Mouse (Mus musculus): Measurements from ENCODE around the gene Igsf21.

The Igsf21 gene

DNA sequence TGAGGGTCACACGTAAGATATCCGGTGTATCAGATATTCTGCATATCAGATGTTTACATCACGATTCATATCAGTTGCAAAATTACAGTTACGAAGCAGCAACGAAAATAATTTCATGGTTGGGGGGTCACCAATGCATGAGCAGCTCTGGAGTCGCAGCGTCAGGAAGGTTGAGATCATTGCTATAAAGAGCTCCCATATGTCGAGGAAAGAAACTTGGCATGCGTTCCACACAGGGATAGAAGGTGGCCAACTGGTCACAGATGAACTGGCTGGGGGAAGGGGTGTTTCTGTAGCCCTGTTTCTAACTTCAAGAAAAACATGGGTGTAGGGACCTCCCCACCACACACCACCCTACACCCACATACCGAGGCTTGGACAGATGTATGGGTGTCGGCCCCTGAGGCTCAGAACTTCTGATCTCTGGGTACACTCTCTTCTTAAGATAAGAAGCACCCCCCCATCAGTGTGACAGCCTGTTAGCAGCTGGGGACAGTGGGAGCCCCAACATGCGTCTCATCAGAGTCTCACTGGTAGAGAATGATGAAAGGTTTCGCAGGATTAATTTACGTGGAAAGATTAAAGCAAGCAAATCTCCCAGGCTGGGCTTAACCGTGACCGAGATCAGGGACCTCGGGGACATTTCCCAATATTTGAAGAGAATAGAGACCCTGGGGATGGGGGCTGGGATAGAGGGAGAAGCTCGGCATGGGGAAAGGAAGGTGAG is 54.1 kb downstream of the Igsf21 start:
- DNase-seq: no peak

DNA sequence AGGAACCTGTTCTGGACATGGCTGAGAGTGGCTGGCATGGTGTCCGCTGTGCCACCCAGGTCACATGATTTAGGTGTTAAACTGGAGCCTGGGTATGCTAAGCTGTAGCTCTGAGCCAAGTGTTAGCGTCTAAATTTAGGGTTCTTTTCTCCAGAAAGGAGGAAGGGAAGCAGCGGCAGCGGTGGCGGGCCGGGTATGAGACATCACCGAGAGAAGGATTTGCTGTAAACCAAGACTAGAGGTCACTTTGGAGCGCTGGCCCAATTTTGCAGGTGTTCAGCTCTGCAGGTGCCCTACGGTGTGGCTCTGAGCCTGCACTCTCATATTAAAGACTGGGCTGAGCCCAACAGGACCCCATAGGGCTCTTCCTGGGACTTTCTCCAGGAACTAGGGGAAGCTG is 57.0 kb downstream of the Igsf21 start:
- DNase-seq: no peak

GRCm38 (mm10) chr4:140188626-140189025 is 58.0 kb downstream of the Igsf21 start:
- DNase-seq: peak; percentile 50

DNA sequence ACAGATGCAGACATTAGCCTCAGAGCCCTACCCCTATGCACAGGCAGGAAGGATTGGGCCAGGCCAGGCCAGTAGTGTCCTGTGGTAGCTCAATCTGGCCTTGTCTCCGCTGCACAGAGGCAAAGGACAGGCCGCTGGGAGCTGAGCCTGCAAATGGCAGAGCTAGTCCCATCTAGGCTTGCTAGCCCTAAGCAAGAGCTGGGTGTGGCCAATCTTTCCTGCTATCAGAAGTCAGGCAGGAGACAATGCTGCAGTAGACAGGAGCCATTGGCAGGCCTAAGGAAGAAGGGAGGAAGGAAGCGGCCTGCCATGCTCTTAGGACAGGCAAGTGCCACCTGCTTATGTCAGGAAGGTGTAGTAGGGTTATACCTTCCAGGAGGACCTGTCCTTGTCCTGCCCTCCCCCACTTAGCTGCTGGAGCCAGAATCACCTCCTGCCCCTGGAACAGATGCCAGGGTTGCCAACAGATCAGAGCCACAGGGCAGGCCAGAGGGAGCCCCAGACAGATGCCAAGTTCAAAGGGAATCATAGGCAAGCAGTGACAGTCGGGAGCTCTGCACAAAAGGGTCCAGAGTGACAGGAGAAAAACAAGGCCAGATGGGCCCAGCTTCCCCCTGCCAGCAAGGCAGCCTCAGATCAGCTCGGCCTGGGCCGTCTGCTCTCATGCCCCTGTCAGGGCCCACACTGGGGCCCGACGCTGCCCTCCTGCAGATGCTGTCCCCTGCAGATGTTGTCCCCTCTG is 59.0 kb downstream of the Igsf21 start:
- peak; percentile 28 for DNase-seq

DNA sequence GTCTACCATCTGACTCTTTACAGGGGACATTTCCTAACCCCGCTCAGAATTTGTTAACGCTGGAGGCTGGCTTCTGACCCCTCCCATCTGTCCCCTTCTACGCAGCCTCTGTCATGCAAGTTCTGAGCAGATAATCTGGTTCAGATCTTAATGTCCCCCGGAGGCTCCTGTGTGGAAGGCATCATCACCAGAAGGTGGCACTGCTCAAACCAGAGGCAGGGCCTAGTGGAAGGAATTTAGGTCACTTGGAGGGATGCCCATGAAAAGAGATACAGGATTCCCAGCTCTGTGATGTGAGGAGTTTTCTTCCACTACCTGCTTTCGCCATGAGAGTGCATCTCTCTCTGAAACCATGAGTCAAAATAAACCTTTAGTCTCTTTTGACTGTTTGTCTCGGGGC is 67.0 kb downstream of the Igsf21 start:
- DNase-seq: no peak

GRCm38 (mm10) chr4:140177055-140177454 is 69.5 kb downstream of the Igsf21 start:
- DNase-seq: no peak

DNA sequence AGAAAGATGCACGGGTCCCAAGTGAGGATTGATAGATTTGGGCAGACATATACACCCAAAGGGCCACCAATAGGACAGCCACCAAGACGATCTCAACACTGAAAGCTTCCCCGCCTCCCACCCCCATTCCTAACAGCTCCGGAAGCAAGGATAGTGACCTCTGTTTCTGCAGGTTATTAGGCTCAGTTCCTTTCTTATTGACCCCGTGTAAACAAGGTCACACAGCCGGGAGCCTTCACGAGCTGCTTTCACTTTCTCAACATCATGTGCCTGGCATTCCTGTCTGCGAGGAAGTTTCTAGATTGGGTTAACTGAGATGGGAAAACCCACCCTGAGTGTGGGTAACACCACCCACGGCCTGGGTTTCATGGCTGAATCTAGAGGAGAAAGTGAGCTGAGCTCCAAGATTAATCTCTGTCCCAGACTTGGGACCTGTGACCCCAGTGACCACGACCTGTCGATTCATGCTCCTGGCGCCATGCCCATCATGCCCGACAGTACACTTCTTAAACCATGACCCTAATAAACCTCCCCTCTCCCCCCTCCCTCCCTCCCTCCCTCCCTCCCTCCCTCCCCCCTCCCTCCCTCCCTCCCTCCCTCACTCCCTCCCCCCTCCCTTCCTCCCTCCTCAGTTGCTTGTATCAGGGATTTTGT is 72.7 kb downstream of the Igsf21 start:
- no peak for DNase-seq

DNA sequence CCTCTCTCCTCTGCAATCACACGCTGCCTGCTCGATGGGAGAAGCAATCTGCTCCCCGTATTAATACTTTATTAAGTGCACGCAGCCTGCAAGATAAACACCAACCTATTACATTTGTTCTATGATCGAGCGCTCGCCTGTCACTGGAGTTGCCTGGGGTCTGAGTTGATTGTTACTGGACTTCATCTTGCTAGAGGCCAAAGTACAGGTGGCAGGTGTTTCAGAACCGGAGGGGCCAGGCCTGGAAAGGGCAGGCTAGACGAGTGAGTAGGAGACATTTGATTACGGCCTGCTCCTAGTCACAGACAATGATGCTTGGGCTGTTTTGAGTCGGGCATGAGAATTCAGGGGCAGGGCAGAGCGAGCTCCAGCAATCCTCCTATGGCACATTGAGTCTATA is 73.5 kb downstream of the Igsf21 start:
- DNase-seq: no peak

- DNase-seq: no peak
These were observed 74.7 kb downstream of the Igsf21 start for GRCm38 (mm10) chr4:140171917-140172316.

GRCm38 (mm10) chr4:140171189-140171588 is 75.4 kb downstream of the Igsf21 start:
- no peak for DNase-seq

DNA sequence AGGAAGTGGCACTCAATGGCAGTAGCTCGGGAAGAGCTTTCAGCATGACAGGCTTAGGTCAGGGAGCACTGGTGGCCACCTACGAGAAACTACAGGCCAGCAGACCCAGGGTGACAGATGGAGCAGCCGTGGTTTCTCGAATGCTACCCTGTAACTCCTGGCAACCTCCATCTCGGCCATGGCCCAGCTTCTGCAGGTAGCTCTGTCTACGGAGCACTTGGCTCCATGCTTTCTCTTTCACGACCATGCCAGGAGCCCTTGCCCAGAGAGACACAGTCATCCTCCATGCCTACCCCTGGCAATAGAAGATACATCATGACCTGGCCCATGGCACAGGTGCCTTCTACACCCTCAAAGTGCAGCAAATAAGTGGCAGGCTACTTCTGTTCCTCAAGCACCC is 80.7 kb downstream of the Igsf21 start:
- no peak for DNase-seq

GRCm38 (mm10) chr4:140164662-140165061 is 81.9 kb downstream of the Igsf21 start:
- DNase-seq: no peak

DNA sequence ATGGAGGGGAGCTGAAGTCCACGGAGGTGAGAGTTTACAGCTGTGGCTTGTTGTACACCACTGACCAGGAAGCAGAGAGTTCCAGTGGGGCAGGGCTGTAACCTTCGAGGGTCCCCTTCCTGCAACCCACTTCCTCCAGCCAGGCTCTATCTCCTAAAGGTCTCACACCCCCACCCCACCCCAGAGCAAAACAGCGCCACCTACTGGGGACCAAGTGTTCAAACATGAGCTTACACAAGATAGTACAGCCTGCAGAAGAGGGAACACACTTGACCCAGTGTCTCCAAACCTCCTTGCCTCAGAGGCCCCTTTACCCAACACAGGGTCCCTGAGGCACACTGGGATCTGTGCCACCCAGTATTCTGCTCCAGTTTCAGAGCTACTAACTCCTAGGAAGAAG is 87.0 kb downstream of the Igsf21 start:
- peak; percentile 14 for DNase-seq

DNA sequence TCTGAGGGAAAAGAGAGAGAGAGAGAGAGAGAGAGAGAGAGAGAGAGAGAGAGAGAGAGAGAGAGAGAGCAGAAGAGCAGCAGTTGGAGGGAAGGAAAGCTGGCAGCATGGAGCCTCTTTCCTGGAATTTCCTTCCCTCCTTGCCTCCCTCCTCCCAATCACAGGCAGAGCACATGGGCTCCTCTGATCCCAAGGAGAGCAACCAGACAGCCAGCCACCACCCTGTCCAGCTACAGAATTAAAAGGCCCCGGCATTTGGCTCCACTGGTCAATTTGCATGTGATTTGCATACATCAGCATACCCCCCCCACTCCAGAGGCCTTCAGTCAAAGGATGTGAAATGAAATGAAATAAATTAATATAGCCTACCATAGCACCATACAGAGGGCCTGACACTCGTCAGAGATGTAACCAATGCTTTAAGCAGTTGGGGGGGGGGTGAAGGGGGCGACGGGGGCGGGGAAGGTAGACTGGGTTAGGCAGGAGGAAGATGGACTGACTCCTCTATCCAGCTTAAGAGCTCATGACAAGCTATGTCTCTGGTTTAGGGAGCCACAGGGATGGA is 91.6 kb downstream of the Igsf21 start:
- no peak for DNase-seq

DNA sequence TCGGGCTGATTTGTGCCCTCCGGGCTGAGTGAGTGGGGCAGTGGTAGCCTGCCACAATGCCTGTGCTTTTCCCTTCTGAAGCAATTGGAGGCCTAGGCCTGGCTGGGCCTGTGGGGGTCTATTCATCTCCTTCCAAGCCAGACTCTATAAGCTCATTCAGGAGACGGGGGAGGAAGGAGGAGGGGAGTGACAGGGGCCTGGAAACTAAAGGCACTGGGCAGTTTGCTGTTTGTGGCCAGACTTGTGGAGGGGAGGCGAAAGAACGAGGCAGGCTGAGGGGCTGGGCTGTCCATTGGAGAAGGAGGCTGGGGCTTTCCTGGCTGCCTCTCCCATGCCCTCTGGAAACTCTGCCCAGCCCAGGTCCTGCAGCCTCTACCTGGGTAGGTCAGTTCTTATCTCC is 92.1 kb downstream of the Igsf21 start:
- DNase-seq: no peak

DNA sequence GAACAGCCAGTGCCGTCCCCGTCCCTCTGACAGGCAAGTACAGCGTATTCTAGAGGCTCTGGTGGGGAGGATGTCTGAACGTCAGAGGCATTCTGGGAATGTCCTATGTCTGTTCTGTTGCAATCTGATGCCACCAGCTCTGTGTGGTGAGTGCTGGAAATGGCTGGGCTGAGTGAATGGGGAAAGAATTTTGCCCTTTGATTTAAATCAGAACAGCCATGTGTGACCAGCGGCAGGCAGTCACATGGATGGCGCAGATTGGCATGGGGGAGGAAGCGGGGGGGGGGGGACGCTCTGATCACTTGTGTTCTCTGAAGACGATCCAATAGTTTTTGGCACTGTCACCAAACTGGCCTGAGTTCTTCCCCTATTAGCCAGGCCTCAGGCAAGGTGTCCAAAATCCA is 92.9 kb downstream of the Igsf21 start:
- no peak for DNase-seq

GRCm38 (mm10) chr4:140153101-140153500 is 93.5 kb downstream of the Igsf21 start:
- peak; percentile 38 for DNase-seq

GRCm38 (mm10) chr4:140149706-140150105 is 96.9 kb downstream of the Igsf21 start:
- no peak for DNase-seq

DNA sequence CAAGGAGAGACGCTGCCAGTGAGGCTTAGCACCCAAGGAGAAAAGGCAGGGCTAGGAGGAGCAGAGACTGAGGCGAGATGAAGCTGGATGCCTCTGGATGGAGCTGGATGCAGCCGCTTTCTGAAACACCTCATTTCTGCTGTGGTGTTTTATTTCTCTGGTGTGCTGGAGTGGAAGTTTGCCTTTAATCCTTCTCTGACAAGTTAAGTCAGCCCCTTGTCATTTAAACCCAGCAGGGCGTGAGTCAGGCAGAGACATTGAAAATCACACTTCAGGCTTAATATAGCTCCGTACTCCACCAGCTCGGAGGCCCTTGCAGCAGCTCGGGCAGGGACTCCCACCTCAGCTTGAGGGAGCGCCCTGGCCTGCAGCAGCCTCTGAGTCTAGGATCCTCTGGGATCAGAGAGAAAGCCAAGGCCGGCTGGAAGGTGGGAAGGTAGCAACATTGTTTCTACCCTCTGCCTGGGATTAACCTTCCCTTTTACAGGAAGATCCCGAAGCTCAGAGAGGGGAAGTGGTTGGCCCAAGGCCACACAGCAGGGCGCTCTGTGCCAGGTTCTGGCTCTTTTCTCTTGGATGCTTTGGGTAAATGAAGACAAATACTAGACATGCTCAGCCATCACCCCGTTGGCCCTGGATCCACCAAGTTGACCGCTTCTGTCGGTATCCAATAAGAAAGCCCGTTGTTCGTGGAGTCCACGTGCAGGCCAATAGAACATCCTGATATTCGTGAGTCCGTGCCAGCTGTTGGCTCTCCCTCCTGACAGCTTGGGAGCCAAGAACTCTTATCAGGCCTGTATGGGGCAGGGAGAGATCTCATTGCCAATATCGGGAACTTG is 98.5 kb downstream of the Igsf21 start:
- no peak for DNase-seq

- DNase-seq: no peak
These were observed 99.3 kb downstream of the Igsf21 start for GRCm38 (mm10) chr4:140147079-140147840.

GRCm38 (mm10) chr4:140143884-140144525 is 102.6 kb downstream of the Igsf21 start:
- no peak for DNase-seq
